Mouse (Mus musculus): ENCODE data around the gene Kntc1. TPM values are rescaled to one million over a fixed set of nuclear protein-coding genes. Genes with fewer than 3 reads are reported as not detected.

Gene Kntc1
- 3.4 and 3.5 TPM in 2 replicates for polyA plus RNA-seq (2012)

DNA sequence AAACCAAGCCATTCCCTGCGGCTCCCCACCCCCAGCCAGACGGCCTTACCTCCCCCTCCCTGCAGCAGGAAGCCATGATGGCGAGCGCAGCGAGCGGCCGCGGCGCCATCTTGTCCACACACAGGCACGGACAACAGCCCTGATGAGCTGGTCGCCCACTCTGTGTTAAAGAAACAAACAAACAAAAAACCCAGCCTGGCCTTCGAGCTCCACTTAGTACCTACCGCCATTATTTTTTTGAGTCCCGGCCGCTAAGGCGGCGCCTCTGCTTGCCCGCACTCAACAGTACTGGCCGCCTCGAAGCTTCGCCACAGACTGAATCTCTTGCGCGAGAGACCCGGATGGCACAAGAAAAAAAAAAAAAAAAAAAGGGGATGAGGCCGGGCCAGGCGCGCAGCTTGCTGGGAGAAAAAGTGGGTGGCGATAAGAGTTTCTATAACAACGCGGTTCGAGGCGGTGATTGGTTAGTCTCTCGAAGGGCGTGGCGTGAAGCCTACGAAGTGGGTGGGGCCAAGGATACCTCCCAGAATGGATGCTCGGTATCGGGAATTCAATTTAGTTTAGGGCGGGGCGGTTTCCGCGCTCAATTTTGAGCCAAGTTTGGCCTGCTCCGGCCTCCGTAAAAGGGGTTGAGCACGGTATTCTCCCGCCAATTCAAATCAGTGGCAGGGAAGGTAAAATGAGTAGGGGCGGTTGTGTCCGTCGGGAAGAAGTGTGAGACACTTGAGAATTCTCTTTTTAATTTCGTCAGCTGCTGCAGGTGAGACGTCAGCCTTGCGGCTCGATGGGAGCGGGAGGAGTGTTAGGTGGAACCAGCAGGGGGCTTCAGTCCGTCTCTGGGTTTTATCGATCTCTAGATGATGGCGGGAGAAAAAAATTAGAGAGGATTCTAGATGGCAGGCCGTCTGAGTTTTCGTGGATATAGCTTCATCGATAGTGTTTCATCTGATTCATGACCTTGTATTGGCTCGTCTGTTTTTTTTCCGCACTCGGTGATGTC, at the start of gene Kntc1, which contains the start of gene Rsrc2:
TSS of gene Kntc1 (plus strand) at position 652 of the 1,000 bp plus-strand sequence.
TSS of gene Rsrc2 (minus strand) at position 350 of the 1,000 bp plus-strand sequence.
- TF ChIP-seq GATA1 (IDR thresholded peaks at IDR 0.05; ENCODE audit: low read length), result no peak

DNA sequence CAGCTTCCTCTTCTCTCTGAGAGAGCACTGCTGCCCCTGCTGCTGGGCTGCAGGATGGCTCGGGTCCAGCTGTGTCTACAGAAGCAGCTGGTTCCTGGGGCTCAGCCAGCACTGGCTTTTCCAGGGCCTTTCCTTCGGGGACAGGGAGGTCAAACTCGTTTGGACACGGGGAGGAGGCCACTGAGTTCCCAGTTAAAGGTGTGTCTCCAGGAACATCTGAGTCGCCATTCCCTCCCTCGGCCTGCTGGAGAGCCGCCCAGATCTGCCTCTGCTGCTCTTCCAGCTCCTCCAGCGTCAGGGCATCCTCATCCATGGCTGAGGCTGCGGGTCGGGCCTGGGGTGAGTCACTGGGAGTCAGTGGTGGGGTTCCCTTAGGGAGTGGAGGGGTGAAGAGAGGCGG, 48.9 kb upstream of the Kntc1 start:
- no peak for TF ChIP-seq GATA1 (IDR thresholded peaks at IDR 0.05; ENCODE audit: low read length)

DNA sequence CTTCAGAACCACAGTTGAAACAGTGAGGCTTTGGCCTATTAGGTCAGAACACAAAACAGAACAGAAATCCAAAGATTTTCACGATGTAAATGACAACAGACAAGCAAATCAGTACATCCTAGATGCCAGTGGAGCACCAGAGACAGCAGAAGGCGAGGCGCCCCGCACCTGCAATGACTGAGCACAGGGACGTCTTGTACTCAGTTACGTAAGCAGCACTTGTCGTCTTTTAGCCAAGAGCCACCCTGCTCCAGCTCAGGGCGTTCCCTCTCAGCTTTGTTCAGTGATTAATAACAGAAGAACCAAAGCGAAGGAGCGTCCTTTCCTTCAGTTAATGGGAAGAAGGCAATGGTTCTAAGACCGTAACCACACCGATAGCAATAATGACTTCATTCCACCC, 40.9 kb upstream of the Kntc1 start:
- no peak for TF ChIP-seq GATA1 (IDR thresholded peaks at IDR 0.05; ENCODE audit: low read length)

DNA sequence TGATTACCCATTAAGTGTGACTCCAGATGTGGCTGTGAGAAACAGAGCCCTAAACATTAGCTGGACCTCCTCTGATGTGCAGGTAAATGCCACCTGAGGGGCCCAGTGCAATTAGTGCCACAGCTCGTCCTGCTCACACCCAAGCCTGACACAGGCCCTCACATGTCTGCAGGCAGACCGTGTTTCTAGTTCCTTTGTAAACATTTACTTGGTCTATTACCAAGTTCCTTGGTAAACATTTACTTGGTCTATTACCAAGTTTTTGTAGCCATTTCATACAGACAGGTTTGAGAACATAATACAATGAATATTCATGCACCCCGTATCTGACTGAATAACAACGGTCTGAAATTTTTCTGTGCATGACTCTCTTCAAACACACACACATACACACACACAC, 39.9 kb upstream of the Kntc1 start:
- TF ChIP-seq GATA1 (IDR thresholded peaks at IDR 0.05; ENCODE audit: low read length), result no peak

DNA sequence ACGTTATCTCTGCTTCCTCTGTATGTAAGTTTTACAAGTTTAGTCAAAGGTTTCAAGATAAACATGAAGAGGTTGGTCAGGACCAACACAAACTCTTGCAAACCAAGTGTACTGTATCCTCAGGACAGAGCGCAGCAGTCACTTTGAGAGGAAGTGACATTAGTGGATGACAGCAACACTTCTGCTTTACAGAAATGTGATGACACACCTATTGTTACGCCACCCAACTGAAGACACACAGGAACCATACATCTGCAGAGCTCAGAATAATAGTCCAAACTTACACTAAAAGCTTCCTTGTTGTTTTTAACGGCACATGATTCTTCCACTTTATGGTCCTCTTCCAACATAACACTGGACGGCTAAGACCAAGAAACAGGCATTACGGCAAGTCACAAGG, 35.7 kb upstream of the Kntc1 start:
- no peak for TF ChIP-seq GATA1 (IDR thresholded peaks at IDR 0.05; ENCODE audit: low read length)

DNA sequence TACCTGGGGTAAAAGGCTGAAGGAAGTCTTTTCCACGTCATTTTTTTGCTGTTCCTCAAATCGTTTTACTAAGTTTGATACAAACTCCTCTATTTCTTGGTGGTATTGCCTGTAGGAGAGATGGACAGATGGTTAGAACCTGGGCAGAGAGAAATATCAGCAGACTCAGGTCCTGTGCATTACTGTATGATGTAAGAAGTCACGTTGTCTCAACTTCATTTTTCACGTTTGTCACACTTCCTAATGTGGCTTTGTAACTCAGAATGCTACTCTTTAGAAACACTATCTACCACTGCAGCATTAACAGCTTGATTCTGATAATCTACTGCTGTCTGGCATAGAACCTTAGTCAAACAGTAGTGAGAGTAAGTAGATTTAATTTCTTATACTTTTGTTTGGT, 34.9 kb upstream of the Kntc1 start:
- no peak for TF ChIP-seq GATA1 (IDR thresholded peaks at IDR 0.05; ENCODE audit: low read length)

DNA sequence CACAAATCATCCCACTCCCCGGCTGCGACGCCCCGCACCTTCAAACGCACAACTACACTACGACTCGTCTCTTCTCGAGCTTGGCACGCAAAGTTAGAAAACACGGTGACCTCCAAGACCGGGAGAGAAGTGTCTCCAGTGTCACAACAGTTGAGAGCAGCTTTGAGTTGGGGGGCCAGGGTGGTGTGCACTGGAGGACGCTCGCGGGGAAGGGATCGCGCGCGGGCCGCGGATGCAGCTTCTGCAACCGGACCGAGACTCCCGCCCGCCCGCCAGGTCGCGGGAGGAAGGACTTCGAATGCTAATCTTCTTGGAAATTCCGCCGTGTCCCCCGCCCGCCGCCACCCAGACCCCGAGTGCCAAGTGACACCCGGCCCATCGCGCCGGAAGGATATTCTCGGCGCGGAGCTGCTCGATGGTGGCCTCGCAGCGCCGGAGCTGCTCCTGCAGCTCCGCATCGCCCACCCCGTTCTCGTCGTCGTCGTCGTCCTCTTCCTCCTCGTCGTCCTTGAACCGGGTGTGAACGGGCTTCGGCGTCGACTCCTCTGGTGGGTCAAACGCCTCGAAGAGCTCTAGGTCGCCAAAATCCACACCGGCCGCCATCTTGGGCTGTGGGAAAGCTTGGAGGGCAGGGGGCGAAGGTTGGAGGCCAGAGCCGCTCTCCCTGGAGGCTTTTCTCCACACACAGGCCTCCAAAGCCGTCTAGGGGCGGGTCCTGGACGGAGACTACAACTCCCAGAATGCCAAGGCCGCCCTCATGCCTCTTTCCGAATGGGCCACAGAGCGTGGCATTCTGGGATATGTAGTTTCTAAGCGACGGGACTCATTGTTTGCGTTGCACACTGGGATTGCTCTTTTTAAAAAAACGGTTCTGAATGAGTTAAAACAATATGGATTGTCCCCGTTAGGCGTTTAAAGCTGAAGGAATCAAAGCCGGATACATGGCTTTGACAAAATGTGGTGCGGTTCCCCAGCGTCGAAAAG, 28.9 kb upstream of the Kntc1 start, which contains the start of gene Zcchc8:
TSS of gene Zcchc8 (minus strand) at position 773 of the 984 bp plus-strand sequence.
- no peak for TF ChIP-seq GATA1 (IDR thresholded peaks at IDR 0.05; ENCODE audit: low read length)

DNA sequence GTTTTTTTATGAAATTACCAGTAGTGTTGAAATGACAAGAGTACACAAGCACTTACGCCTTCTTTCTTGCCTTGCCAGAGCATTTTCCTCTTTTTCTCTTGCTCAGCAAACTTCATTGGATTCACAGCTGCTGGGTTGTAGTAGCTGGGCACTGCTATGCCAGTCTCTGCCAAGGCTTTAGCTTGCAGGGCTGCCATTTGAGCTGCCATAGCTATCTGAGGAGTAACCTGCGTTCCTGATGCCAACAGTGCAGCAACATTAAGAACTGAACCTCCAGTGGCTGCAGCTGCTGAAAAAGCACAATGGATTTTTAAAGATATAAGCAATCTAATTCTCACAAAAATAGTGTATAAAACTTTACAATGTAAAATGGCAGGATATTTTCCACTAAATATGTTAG, 18.5 kb upstream of the Kntc1 start:
- no peak for TF ChIP-seq GATA1 (IDR thresholded peaks at IDR 0.05; ENCODE audit: low read length)

DNA sequence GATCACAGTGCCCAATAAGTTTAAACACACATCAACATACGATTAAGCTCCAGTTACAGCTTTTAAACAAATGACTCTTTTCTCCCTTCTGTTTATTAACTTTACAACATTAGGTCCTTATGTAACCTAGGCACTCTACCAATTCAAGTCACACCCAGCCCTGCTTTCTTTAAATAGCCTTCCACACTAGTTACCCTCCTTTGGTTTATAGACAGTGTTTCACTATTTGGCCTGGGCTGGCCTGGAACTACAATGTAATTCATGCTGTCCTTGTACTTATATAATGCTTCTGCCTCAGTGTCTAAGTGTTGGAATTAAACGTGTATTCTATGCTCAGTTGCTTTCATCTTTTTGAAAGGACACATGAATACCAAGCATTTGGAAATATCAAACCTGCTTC, 5.2 kb upstream of the Kntc1 start:
- no peak for TF ChIP-seq GATA1 (IDR thresholded peaks at IDR 0.05; ENCODE audit: low read length)

DNA sequence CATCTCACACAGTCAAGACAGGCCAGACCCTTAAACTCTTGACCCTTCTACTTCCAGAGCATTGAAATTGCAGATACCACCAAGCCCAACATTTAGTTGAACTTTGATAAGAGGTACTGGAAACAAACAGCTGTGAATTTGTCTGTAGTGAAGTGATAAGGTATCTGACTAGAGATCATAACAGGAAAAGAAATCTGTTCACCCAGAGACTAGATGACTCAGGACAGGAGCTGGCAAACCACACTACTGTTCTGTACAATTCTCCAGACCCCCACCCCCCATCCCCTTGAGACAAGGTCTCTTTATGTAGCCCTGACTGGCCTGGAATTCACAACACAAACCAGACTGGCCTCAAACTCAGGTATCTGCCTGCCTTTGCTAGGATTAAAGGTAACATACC, 3.3 kb upstream of the Kntc1 start:
- TF ChIP-seq GATA1 (IDR thresholded peaks at IDR 0.05; ENCODE audit: low read length), result peak; percentile 85

DNA sequence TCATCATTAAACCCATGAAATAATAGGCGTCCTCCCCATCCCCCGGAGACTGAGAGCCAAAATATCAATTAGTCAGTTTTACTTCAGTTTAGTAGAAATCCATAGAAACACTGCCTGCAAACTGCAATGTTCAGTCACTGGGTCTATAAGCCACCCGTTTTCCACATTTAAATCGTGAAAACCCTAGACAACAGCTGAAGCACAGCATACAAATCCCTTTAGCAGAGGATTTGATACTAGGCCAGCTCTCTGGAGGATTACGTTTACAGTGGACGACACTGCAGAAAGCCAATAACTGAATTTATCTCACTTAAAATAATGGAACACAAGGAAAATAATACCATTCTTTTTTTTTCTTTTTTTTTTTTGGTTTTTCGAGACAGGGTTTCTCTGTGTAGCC, 1.9 kb upstream of the Kntc1 start:
- no peak for TF ChIP-seq GATA1 (IDR thresholded peaks at IDR 0.05; ENCODE audit: low read length)

DNA sequence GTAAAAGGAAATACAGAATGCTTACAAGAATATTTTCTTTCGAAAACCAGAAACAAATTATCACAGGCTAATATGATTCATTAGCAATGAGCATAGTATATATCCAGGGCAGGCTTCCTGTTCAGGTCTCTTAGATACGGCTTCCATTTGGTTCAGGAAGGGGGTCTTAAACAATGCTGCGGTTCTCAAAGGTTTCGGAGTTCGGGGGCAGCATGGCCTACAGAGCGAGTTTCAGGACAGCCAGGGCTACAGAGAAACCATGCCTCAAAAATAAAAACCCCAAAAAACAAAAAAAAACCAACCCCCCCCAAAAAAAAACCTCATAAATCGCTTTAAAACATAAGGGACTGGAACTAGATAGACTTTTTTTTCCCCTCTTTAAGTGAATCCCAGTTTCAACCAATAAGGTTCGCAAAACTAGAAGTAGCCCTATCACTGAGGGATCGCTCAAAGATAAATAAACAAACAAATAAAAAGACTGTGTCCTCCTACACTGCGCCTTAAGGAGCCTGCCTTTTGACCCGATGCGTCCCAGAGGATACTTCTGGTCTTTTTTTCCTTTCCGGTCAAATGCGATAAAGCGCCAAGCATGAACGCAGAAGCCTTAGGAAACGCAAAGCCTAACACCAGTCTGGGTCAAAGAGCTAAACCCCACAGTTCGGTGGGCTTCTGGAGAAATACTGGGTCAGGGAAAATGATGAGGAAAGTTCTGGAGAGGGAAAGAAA, 1.0 kb upstream of the Kntc1 start:
- TF ChIP-seq GATA1 (IDR thresholded peaks at IDR 0.05; ENCODE audit: low read length), result no peak

DNA sequence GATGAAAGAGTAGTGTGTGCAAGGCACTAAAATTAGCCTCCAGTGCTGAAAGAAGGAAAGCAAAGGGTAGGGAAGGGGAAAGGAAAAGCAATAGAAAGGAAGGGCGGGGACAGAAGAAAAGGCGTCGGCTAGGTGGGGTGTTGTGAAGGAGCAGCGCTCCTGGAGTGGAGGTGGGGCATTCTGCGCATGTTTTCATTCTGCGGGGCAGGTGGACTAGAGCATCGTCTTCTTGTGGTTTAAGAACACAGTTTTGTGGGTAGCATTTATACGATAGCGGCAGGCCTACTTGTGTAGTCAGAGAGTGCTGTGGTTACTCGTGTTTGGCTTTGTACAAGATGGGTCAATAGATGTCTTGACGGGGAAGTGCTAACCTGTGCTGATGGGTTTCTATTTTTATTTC, 16.0 kb downstream of the Kntc1 start:
- no peak for TF ChIP-seq GATA1 (IDR thresholded peaks at IDR 0.05; ENCODE audit: low read length)

DNA sequence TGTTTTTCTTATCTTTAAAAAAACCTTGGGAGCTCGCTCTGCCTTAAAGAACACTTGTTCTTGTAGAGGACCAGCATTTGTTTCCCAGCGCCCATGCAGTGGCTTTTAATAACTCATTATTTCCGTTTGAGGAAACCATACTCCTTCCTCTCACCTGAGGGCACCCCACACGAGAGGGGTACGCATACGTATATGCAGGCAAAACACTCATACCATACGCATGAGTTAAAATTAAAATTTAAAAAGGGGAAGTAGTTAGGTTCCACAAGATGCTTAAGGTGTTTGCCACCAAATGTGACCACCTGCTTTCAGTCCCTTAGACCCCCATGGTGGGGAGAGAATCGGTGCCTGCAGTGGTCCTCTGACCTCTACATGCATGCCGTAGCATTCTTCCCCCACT, 23.9 kb downstream of the Kntc1 start:
- no peak for TF ChIP-seq GATA1 (IDR thresholded peaks at IDR 0.05; ENCODE audit: low read length)

DNA sequence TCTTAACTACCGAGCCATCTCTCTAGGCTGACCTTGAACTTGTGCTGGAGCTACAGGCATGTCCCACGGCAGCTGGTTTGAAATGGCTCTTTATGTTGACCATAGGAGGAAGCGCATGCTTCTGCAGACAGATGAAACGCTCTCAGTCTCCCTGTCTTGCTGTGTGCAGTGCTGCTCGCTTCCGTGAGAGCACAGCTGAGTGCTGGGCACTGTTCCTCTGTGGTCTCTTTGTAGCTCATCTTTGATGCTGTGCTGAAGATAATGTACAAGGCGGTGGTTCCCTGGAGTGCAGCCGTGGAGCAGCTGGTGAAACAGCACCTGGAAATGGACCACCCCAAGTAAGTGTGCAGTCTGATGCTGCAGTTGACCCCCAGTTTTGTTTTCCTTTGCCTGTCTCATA, 31.2 kb downstream of the Kntc1 start:
- no peak for TF ChIP-seq GATA1 (IDR thresholded peaks at IDR 0.05; ENCODE audit: low read length)

Measured in G1E-ER4 (cell line).